Mouse (Mus musculus) neutrophil, adult 5-6 weeks (primary cell): ENCODE measurements around the gene Kcnmb1. TPM values are rescaled to one million over a fixed set of nuclear protein-coding genes. Genes with fewer than 3 reads are reported as not detected.

ENCODE experiments used
- ATAC-seq: fragments of 151-379, 151-347 bp; 2 replicates; pipeline ENCODE4 v1.8.0; 2017; ENCODE audit warnings: mild to moderate bottlenecking, moderate TSS enrichment; ENCODE audit not compliant: insufficient number of reproducible peaks, poor library complexity, low FRiP score, severe bottlenecking; ENCODE audit errors: extremely low read depth
- total RNA-seq: library from RNA; stranded (forward); fragments of 200-1000 nt; gene quantifications from 2 replicates; pipeline ENCODE4 v1.2.3, GENCODE M21; 2017

The Kcnmb1 gene
- total RNA-seq, 1 experiment from 2014 or later, result not detected

DNA sequence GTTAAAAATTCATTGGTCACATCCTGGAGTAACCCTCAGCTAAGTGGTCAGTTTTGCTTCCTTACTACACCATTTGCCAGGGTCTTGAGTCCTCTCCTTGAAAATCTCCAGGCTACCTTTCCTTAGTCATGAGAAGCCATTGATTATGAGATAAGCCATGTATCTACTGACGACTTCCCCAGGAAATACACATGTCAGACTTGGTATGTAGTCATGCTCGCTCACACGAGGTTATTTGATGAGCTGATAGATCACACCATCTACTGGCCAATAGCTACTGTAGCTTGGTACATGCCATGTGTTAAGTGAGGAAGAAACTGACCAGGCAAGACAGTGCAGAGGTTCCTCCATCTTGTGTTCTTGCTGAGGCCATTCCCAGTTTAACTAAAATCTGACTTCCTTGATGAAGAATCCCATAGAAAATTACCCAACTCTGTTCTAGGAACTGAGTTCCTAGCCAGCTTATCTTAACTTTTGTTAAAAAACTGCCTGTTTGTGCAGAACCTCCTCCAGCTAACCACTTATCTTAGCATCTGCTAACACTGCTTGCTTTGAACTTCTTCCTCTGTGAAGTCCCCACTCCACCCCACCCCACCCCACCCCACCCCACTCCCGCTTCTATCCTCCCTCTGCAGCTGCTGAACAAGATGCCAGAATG is 23.2 kb upstream of the Kcnmb1 start:
- ATAC-seq, result no peak

DNA sequence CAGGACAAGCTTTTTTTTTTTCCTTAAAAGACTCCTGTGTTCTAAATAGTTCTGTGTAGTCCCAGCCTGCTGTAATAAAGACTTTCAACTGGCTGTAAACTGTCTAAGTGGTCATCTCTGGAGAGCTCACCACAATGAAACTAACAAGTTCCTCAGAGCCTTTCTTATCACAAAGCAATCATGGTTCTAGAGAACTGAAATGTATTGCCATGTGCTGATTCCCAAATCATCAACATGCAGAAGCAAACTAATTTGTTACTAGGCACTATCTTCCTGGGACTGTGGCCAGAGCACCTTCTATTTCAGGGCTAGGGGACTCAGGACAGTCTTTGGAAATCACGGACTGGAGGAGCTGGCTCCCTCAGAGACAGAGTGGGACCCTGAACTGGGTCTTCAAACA is 19.2 kb upstream of the Kcnmb1 start:
- no peak for ATAC-seq

DNA sequence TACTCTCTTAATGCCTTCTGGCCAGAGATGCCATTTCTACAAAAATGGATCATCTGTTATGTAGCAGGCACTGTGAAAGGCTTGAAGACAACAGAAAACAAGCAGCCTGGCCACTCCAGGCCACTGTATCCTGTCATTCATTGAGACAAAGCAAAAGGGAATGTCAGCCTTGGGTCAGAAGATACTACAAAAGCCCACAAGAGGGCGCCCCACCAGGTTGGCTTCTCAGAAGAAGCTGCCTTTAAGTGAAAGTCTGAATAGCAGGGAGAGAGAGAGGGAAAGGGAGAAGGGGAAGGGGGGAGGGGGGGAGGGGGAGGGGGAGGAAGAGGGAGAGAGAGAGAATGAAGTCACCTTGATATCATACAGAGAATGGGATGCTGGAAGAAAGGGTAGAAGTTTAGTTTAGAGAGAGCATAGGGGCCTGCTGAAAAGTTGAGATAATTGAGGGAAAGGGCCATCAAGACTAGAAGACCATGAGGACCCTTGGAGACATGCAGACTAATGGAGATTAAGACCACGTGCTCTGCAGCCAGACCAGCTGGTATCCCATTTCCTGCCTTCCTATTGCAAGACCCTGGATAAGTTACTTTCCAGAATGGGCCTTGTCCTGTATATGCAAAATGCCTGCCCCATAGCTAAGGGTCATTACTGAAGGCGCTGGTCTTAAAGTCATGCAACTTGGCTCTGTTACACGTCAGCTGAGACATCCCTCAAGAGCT is 18.6 kb upstream of the Kcnmb1 start:
- ATAC-seq, result no peak

DNA sequence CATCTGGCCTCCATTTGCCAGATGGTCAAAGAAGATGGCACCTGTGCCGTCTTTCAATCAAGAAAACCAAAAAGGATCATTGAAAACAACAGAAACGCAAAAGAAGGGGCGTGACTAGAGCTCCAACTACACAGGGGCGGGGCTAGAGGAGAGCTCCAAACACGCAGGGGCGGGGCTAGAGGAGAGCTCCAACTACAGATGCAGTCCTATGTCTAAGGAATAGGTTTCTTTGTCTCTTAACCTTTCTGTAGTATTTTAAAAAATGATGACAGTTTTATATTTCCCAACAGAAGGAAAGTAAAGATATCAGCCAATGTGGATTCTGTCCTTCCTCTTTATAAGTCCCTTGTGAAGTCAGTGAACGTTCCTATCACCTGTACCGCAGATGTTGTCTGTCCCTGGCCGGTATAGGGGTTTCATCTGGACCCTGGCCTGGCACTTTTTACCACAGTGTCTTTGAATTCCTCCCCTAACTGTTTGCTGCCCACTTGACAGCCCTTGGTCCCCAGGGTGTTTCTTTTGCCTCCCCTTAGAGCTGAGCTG is 18.0 kb upstream of the Kcnmb1 start:
- ATAC-seq, result no peak

DNA sequence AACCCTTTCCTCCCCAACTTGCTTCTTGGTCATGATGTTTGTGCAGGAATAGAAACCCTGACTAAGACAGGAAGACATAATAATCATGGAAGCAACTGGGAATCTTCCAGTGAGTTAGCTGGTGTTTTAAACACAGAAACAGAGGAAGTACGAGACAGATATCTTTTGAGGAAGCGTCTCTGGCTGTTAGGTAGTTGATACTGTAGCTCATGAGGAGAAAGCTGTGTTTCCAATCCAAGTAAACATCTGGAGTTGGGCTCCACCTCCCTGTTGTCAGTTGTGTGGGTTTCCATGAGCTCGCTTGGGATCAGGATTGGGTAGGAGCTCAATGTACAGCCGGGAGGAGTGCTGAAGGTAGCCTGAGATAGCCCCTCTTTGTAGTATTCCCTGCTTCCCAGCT is 16.3 kb upstream of the Kcnmb1 start:
- no peak for ATAC-seq

DNA sequence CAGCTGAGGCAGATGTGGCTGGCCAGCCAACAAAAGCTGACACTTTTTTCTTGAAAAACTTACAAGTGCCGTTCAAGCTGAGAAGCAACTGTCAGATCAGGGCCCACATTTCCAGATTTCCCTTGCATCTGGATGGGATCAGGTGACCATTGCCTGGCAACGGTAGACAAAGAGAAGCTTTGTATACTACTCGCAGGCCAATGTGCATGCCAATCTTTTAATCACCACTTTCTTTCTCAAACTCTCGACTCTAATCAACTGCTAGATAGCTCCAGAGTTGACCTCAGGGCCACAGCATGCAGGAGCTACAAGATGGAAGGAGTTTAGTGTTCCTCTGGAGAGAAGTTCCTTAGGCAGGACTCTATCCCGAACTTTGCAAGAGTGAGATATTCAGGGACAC is 11.7 kb upstream of the Kcnmb1 start:
- no peak for ATAC-seq

DNA sequence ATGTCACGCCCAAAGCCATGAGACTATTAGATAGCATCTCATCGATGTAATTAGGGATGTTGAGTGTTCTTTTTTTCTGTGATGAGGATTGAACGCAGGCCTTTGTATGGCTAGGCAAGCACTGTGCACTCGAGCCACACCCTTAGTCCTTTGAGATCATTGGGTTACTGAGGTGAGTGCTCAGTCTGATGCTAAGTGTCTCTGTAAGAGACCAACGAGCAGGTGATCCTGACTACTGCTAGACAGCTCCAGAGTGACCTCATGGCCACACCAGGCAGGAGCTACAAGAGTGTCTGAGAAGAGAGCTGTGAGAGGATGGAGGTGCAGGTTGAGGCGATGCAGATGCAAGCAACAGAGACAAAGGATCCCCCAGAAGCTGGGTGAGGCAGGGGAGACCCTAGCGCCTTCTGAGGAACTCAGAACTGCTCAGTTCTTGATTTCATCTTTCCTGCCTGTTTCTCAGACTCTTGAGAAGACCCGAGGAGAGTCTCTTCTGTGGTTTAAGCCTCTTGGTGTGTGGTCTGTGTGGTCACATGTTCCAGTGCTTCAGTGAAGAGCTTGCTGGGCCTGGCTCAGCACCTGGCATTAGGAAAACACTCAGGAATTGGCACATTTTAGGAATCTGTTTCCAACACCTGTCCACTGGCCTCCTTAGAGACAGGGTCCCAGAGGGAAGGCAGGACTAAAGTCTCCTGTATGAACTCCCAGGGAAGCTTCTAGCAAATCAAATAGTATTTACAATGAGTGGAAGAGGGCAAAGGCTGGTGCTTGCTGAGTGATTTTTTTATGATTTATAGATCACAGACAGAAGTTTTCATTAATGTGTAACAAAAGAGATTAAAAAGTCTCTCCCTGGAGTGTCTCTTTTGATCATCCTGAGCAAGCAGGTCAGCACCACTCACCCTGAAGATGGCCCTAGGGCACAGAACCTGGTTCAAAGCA is 10.9 kb upstream of the Kcnmb1 start:
- ATAC-seq, result no peak

DNA sequence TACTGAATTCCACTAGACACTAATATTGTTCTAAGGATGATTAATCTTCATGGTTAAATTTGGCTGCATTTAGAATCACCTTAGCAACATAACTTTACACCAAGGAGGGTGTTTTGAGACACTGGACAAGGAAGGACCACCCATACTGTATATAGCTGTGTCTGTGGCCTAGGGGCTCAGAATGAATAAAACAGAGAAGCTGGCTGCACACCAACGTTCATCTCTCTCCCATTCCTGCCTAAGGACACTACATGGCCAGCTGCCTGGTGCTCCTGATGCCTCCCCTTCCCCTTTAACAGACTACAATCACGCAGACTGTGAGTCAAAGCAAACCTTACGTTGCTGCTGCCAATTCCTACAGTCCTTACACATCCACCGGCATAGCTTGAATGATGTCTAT is 6.8 kb upstream of the Kcnmb1 start:
- no peak for ATAC-seq

DNA sequence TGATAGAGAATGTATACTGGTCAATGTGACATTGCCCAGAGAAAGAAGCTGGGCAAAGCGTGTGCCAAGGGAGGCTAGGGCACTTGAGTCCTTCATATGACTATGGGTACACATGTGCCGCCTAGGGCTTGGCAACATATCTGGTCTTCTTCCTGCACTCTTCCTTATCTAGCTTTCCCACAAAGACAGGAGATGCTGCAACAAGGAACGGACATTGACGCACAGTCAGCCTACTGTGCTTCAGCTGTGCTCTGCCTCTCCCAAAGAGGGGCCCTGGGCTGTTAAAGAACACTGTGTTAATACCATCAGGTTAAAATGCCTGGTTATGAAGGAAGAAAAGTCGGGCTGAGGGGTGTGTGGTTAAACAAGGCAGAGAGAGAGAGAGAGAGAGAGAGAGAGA is 6.2 kb upstream of the Kcnmb1 start:
- no peak for ATAC-seq

DNA sequence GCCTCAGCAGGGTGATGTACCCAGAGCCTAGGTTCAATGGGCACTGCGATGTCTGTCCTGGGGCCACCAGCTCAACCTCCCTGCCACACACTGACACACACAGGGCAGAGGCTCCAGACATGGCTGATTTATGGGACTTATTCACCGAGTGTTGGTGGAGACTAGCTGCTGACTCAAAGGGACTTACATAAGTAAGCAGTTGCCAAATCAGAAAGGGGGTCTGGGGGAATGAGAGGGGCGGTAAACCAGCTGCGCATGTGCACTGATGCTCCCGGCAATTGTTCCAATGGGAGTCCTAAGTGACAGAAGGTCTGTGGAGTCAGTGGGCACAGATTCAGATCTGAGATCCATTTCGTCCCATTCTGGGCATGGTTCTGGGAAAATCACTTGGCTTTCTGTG is 5.2 kb upstream of the Kcnmb1 start:
- no peak for ATAC-seq

DNA sequence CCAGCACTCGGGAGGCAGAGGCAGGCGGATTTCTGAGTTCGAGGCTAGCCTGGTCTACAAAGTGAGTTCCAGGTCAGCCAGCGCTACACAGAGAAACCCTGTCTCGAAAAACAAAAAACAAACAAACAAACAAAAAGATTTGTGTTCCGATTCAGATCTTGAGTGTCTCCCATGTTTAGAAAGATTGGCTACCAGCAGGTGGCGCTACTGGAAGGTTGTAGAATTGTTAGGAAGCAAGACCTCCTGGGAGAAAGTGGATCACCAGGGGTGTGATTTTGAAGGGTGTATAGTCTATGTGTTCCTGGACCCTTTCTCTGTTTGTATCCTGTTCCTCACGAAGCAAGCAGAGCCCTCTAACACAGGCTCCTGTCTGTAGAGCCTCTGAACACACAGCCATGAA is 4.1 kb upstream of the Kcnmb1 start:
- ATAC-seq, result no peak

DNA sequence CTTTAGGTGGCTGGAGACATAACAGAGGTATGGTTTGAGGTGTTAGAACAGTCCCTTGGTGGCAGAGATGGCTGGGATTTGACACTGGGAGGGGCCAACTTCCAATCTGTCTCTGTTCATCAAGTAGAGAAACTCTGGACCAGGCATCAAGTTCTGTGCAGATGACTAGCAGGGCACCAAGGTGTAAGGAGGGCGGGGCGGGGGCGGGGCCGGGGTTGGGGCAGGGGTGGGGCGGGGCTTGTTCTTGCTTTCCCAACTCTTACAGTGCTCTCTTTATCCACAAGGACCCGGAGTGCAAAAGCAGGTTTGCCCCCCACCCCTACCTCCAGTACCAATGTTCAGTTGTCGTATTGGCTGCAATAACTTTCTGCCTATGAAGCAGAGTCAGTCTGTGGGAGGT is 635 bp upstream of the Kcnmb1 start:
- no peak for ATAC-seq

DNA sequence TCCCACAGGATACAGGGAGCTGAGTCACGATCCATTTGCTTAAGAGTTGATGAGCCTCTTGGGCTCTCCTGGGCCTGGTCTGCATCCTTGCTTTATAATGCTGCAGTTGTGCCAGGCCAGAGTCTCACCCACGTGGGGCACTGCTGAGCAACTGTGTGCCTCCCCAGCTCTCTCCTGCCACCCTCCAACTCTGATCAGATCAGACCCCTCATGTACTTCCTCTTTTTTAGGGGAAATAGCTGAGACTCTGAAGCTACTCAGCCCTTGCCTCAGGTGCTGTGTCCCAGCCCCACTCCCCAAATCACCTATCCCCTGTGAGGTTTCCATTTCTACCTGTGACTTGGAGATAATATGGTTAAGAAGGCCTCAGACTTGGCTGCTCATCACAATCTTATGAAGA is 2.6 kb downstream of the Kcnmb1 start:
- 0 out of 2 replicates have a peak, but pooled peaks have one; percentile 21 for ATAC-seq

DNA sequence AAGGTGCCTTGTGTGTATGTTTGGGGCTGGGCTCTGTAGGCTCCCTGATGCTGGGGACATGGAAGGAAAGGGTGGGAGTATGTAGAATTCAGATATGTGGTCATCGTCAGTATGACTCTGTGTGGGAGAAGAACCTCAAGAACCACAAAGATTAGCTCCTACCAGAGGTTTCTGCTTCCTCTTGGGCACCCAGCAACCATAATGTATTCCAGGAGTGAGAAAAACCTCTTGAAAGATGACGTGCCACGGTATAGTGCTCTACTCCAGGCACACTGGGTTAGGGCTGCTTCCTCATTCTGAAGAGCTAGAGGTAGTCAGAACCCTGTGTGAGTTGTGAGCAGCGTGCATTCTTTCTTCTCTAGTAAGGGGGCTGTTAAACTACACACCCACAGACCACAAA is 4.9 kb downstream of the Kcnmb1 start:
- no peak for ATAC-seq

DNA sequence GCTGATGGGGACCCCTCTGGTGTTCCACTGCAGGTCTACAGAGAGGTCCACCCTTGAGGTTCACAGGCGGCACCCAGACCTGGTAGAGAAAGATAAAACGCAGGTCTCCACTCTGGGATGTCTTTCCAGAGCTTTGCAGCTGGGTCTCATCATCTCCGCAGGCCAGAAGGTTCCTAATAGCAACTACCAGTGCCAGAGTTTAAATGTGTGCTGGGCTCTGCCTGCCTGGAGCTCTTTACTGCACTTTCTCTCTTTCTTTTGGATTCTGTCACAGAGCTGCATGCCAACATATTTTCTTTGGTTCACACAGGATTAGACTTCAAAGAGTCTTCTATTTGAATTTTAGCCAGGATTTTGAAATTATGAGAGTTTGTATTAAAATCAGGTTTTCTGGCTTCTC is 6.4 kb downstream of the Kcnmb1 start:
- no peak for ATAC-seq

DNA sequence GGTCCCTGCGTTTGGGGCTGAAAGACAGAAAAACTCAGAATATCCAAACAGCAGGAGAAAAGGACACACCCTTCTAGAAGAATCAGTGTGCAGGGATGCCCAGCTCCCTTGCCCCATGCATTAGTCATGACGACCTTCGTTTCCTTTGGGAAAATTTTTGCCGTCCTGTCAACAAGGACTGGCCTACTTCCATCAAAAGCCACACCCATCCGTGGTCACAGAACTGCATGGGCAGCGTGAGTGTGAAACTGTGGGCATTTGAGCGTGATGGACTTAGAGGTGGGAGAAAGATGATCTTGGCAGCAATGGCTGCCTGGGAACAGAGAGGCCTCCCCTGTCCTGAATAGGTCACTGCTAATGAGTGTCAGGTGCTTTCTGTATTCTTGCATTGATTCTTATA is 9.3 kb downstream of the Kcnmb1 start:
- no peak for ATAC-seq

DNA sequence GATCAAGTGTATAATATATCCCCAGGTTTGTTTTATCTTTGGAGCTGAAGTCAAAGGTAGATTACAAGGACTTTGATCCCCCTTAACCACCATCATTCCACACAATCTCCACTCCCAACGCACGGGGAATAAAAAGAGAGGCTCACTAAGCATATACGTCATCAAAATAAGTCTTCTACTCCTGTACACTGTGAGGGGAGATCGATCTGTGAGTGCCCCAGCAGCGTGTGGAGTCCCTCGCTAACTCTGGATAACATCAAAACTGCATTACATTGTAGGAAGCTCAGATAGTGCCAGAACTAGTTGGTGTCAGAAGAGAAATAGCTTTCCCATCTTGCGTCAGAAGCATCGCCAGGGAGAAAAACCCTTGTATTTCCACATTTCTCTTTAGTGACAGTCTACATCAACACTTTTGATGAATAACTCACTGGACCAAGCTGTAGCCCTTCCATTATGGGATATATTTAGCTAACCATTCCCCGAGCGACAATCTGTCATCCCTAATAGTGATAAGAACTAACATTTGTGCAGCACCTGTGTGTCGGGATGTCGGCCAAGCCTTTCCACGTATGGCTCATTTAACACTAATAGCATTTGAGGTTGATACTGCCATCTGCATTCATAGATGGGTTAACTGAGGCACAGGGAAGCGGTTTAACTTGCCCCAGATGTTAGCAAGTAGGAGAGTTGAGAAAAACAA is 11.7 kb downstream of the Kcnmb1 start:
- ATAC-seq, result no peak

DNA sequence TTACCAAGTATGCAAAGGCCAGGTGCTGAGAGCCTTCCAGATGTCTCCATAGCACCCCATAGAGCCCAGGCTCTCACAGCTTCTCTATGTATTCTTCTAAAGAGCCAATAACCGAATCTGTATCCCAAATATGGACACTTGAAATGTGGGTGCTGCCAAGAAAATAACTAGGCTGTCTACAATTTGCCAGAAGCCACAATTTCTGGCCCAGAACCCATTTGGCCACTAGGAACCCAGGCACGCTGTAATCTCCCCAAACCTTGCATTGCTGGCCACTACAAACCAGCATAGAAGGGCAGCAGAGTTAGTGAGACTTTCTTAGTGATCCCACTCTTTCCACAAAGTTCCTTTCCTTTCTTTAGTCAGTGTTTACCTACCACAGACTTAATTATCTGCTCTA is 12.3 kb downstream of the Kcnmb1 start:
- ATAC-seq, result no peak

DNA sequence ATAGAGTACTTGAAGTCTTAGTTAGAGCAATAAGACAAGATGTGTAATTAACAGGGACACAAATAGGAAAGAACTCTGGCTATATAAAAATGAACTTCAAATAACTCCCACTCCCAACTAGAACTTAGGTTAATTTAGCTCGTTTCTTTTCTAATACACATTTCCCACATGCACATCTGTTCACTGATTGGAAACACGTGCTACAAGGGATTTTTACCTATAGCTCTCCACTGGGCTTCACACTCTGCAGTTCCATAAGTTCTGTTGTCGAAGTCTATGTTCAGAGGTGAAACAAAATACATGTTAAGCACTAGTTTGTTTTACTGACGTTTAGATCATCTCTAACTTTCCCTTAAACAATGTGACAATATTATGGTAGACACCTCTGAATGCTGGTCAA is 17.3 kb downstream of the Kcnmb1 start:
- no peak for ATAC-seq
